Mouse (Mus musculus) hindbrain, embryonic 14.5 days (tissue): Measurements from ENCODE around the gene Gab2. TPM values are rescaled to one million over a fixed set of nuclear protein-coding genes. Genes with fewer than 3 reads are reported as not detected.
A peak's percentile ranks its signal among the peaks of the same experiment; 100 is the strongest.

Experiments
- ATAC-seq: fragments of 200-750 bp; cut with Nextera tagmentation; 2 replicates; pipeline ENCODE4 v1.8.0; 2017; ENCODE audit warnings: moderate number of reproducible peaks, mild to moderate bottlenecking, moderate TSS enrichment, moderate library complexity; ENCODE audit not compliant: low FRiP score
- DNase-seq: peaks from one replicate; pipeline ENCODE4 v3.0.0-alpha.2; 2015; ENCODE audit warnings: low spot score
- H3K27ac ChIP-seq: fragments of 300-500 bp; sonication (generic); 2 replicates; pipeline ENCODE4 v1.5.1; 2014; ENCODE audit warnings: mild to moderate bottlenecking, moderate library complexity
- H3K27me3 ChIP-seq: fragments of 300-500 bp; sonication (generic); 2 replicates; pipeline ENCODE4 v1.6.1; 2014; ENCODE audit warnings: mild to moderate bottlenecking, low read length, mixed read lengths; ENCODE audit not compliant: control insufficient read depth, insufficient read depth
- H3K36me3 ChIP-seq: fragments of 300-500 bp; sonication (generic); replicated peaks from 2 replicates; pipeline ENCODE4 v1.6.1; 2014; ENCODE audit not compliant: control insufficient read depth, insufficient read depth
- H3K4me1 ChIP-seq: fragments of 300-500 bp; sonication (generic); replicated peaks from 2 replicates; pipeline ENCODE4 v1.6.1; 2014; ENCODE audit warnings: antibody characterized with exemption, low read length, mixed read lengths; ENCODE audit not compliant: control insufficient read depth, insufficient read depth
- H3K4me2 ChIP-seq: fragments of 300-500 bp; sonication (generic); replicated peaks from 2 replicates; pipeline ENCODE4 v1.6.1; 2014; ENCODE audit warnings: mild to moderate bottlenecking, moderate library complexity
- H3K4me3 ChIP-seq: fragments of 300-500 bp; sonication (generic); replicated peaks from 2 replicates; pipeline ENCODE4 v1.5.1; 2014; ENCODE audit warnings: mild to moderate bottlenecking, low read length
- H3K9ac ChIP-seq: fragments of 300-500 bp; sonication (generic); 2 replicates; pipeline ENCODE4 v1.6.1; 2014
- H3K9me3 ChIP-seq: fragments of 300-500 bp; sonication (generic); 2 replicates; pipeline ENCODE4 v1.6.1; 2016; ENCODE audit warnings: low read length; ENCODE audit not compliant: control insufficient read depth
- WGBS: fragments of 180-500 bp; shearing (Covaris S2); extraction: QIAGEN DNeasy Blood & Tissue Kit; methylation state at CpG from one replicate; pipeline ENCODE4 v1.1.7; 2014; 5-methylcytosine and 5-hydroxymethylcytosine counted together
- polyA plus RNA-seq: library from polyadenylated mRNA; unstranded; fragments of >200 nt; fragmentation: Nextera tagmentation; extraction: Ambion mirVana; gene quantifications from 2 replicates; pipeline ENCODE4 v1.2.1, GENCODE M21; 2014

The Gab2 gene
- polyA plus RNA-seq, 1 experiment from 2014 or later: 19.4 TPM

DNA sequence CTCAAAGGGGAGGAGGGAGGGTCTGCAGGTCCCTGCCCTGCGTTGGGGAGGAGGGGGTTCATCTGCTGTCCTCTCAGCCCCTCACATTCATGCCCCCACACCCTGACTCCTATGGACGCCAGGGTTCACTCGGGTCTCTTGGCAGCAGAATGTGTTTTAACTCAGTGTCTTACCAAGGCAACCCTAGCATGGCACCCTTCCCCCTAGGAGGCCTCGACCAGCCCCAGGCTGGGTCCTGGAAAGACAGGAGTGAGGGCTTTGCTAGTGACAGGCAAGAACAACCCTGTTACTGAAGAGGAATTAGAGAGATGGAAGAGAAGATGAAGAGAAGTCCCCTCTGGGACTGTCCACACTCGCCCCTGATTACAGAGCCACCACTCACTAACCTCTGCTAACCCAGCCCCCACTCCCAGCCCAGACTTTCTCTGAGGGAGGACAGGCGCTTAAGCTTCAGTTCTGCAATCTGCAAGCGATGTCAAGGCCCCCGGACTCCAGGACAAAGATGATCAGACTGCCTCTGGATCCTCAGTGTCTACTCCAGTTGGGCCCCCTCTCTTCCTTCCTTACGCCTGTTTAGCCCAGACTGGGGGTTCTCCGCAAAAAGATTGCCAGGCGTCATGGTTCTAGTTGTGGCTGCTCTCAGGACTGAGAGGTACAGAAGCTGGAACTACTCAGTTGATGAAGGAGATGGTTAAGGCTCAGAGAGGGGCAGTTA is 249.7 kb downstream of the Gab2 start:
- Histone ChIP-seq H3K27ac (no peak overlapping the region), H3K9me3 (no peaks in the 10 kb centered on the region), H3K4me2 (peak overlapping the region; percentile 57), H3K36me3 (no peaks in the 10 kb centered on the region), H3K4me3 (peak overlapping the region; percentile 54), H3K4me1 (peaks cover 19% of the 10 kb centered on the region), H3K9ac (peak overlapping the region; percentile 59), H3K27me3 (peaks cover 15% of the 10 kb centered on the region)
- DNase-seq: no peak
- ATAC-seq: no peak
- WGBS: 72% methylated on average over 11 of the region's 11 CpGs

DNA sequence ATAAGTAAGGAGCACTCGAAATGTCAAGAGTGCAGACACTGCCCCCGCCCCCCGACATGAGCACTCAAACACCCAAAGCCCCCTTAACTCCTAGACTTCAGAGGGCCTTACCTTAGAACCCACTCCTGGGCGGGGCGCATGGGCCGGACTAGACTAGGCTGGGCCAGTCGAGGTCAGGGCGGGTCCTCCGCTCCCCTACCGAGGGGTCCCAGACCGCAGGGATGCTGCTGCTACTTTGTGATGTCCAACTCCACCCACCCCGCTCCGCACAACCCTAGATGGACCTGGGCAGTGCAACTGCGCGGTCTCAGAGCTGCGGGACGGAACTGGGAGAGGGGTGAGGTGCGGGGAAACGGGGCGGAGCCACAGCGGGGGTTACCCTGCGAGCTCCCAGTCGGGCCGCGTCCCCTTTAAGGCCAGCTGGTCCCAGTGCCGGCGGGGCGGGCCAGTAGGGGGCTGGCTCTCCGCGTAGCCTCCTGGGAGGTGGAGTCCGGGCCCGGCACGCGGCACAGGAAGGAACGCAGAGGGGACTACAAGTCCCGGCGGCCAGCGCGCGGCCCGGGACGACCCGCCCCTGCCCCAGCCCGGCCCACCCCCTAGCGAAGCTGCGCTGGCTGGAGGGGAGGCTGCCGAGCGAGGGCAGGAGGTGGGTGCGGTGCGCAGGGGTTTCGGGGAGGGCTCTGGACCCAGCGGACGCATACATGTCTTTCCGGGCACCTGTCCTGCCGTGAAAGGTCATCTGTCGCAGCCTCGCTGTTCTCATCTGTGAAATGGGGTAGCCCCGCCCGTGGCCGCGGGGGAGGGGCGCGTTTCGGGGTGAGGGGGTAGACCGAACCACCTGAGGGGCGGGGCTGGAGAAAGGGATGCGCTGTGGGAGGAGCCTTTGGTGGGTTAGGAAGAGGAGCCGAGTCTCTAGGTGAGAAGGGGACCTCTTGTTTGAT is 250.6 kb downstream of the Gab2 start, which contains the start of the genes Usp35 and Kctd21:
Usp35 (minus strand) TSS at position 295 of the 941 bp plus-strand sequence.
Kctd21 (plus strand) TSS at position 602 of the 941 bp plus-strand sequence.
- H3K36me3 ChIP-seq: no peaks in the 10 kb centered on the region

DNA sequence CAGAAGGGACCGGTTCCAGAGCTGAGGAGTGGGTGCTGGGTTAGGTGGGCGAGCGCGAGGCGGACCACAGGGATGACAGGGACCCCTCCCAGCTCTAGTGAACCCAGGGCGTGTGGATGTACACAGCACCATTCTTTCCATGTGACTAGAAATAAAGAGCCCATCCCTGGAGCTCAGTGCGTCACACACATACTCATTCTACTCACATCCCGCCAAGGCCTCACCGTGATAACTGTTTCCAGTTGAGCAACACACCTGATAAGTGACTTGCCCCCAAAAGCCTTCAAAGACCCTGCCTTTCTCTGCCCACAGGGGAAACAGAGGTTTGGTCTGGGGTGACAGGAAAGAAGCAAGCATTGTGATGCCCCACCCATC is 251.3 kb downstream of the Gab2 start:
- no peaks in the 10 kb centered on the region for H3K9me3 ChIP-seq
- H3K4me2 ChIP-seq: peak overlapping the region; percentile 62
- peak overlapping the region; percentile 33 for H3K27ac ChIP-seq
- no peaks in the 10 kb centered on the region for H3K36me3 ChIP-seq
- under 1% methylated on average over 9 of the region's 9 CpGs for WGBS
- no peak for DNase-seq
- peak overlapping the region; percentile 54 for H3K4me3 ChIP-seq
- H3K4me1 ChIP-seq: peaks cover 19% of the 10 kb centered on the region
- H3K27me3 ChIP-seq: no peaks in the 10 kb centered on the region
- peak overlapping the region; percentile 59 for H3K9ac ChIP-seq
- ATAC-seq: no peak; the same call in 1 of the 2 replicates

More for the DNA sequence above, 250.6 kb downstream of the Gab2 start, which contains the start of the genes Usp35 and Kctd21:
- ATAC-seq (peak; percentile 98), DNase-seq (peak; percentile 94)
- peak within 1 kb of the TSS; percentile 54 for H3K4me3 ChIP-seq
- H3K4me2 ChIP-seq: peak within 1 kb of the TSS; percentile 62
- peaks cover 19% of the 10 kb centered on the region for H3K4me1 ChIP-seq
- under 1% methylated on average over 62 of the region's 68 CpGs for WGBS
- peak within 1 kb of the TSS; percentile 33 for H3K27ac ChIP-seq
- no peaks in the 10 kb centered on the region for H3K9me3 ChIP-seq
- H3K27me3 ChIP-seq: peaks cover 6% of the 10 kb centered on the region
- peak within 1 kb of the TSS; percentile 59 for H3K9ac ChIP-seq

DNA sequence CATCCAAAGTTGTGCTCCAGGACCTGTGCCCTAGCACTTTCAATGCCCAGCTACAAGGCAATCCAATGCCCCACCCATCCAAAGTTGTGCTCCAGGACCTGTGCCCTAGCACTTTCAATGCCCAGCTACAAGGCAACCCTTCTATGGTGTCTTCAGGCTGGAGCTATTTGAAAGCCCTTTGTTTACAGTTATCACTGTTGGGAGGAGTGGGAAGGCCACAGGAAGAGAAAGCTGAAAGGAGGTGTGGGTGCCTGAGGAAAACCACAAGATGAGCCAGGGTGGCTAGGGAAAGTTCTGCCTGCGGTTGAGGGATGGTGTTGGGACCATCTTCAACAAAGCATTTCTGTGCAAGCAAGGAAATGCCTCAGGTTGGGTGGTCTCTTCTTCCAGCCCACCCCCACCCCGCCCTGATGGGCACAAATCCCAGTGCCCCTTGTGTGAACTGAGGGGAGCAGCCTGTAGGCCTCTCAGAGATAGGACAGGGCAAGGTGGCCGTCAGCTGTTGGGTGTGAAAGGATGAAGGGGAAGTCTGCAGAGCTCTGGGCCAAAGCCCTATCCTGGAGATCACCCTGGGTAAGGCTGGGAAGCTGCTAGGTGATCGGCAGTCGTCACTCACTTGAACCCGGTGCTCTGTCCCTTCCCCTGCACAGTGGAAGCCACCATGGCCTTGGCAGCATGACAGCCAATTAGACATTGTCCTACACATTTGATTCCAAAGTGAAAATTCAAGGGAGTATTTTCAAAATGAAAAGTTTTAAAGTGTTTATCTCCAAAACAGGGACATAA is 251.9 kb downstream of the Gab2 start:
- WGBS: 81% methylated on average over 6 of the region's 6 CpGs
- Histone ChIP-seq H3K27ac (no peak overlapping the region), H3K4me3 (peak overlapping the region; percentile 54), H3K36me3 (no peaks in the 10 kb centered on the region), H3K9ac (peak overlapping the region; percentile 59), H3K27me3 (no peaks in the 10 kb centered on the region), H3K4me2 (peak overlapping the region; percentile 62), H3K4me1 (peaks cover 19% of the 10 kb centered on the region), H3K9me3 (no peaks in the 10 kb centered on the region)
- ATAC-seq (no peak), DNase-seq (no peak)

DNA sequence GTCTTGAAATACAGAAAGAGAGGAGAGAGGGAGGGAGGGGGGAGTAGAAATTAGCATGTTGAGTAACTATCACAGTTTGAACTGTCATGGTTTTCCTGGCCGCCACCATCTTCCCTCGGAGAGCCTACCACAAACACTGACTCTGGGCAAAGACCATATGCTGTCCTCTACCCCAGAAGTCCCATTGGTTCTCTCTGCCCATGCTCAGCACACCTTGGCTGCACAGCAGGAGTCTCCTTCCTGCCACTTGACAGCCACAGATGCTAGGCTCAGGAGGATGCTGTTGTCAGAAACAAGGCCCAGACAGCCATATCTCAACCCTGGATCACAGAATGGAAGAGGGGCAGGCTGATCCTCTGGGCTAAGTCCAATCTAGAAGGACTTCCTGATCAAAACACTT is 253.0 kb downstream of the Gab2 start:
- DNase-seq (no peak), ATAC-seq (no peak)
- H3K9me3 ChIP-seq: no peaks in the 10 kb centered on the region
- no peak overlapping the region for H3K4me3 ChIP-seq
- H3K4me2 ChIP-seq: no peak overlapping the region
- WGBS: 93% methylated on average over 2 of the region's 2 CpGs
- H3K27me3 ChIP-seq: no peaks in the 10 kb centered on the region
- H3K36me3 ChIP-seq: no peaks in the 10 kb centered on the region
- H3K4me1 ChIP-seq: peaks cover 19% of the 10 kb centered on the region
- H3K9ac ChIP-seq: no peak overlapping the region
- no peak overlapping the region for H3K27ac ChIP-seq

DNA sequence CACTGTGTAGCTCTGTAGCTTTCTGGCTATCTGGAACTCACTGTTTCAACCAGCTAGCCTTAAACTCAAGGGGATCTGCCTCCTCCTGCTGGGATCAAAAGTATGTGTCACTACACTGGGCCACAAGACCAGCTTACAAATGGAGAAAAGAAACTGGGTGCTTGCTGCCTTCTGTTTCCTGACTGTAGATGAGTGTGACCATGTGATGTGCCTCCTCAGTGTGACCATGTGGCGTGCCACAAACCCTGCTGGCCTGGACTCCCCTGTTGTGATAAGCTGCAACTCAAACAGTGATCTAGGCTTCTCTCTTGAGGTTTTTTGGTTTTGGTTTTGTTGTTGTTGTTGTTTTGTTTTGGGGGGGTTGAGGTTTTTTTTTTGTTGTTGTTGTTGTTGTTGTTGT is 255.3 kb downstream of the Gab2 start:
- H3K27me3 ChIP-seq: no peaks in the 10 kb centered on the region
- H3K4me2 ChIP-seq: no peak overlapping the region
- H3K9me3 ChIP-seq: no peaks in the 10 kb centered on the region
- H3K27ac ChIP-seq: no peak overlapping the region
- H3K36me3 ChIP-seq: no peaks in the 10 kb centered on the region
- WGBS: 84% methylated on average over 1 of the region's 1 CpGs
- peaks cover 12% of the 10 kb centered on the region; the same call in 1 of the 2 replicates for H3K4me1 ChIP-seq
- H3K9ac ChIP-seq: no peak overlapping the region
- no peak overlapping the region for H3K4me3 ChIP-seq
- DNase-seq: no peak
- ATAC-seq: no peak

- Histone ChIP-seq H3K9me3 (no peaks in the 10 kb centered on the region), H3K4me3 (no peak overlapping the region), H3K36me3 (no peaks in the 10 kb centered on the region), H3K4me2 (no peak overlapping the region), H3K27ac (no peak overlapping the region), H3K9ac (no peak overlapping the region), H3K4me1 (peaks cover 1% of the 10 kb centered on the region; the same call in 1 of the 2 replicates), H3K27me3 (no peaks in the 10 kb centered on the region)
- 91% methylated on average over 4 of the region's 4 CpGs for WGBS
- ATAC-seq (no peak), DNase-seq (no peak)
These were observed 257.2 kb downstream of the Gab2 start for GRCm38 (mm10) chr7:97338593-97338992.

- H3K9me3 ChIP-seq: no peaks in the 10 kb centered on the region
- no peak overlapping the region for H3K4me2 ChIP-seq
- no peaks in the 10 kb centered on the region for H3K36me3 ChIP-seq
- ATAC-seq: no peak
- H3K4me1 ChIP-seq: no peaks in the 10 kb centered on the region
- no peak overlapping the region for H3K27ac ChIP-seq
- WGBS: 89% methylated on average over 7 of the region's 7 CpGs
- H3K4me3 ChIP-seq: no peak overlapping the region
- H3K27me3 ChIP-seq: no peaks in the 10 kb centered on the region
- DNase-seq: no peak
- no peak overlapping the region for H3K9ac ChIP-seq
These were observed 258.2 kb downstream of the Gab2 start for GRCm38 (mm10) chr7:97339623-97340022.
